Mouse (Mus musculus) effector memory CD4-positive, alpha-beta T cell, adult 7 months (primary cell): ENCODE results near the gene Ankrd28. TPM values are rescaled to one million over a fixed set of nuclear protein-coding genes. Genes with fewer than 3 reads are reported as not detected.

Experiments used
- polyA plus RNA-seq: library from polyadenylated mRNA; unstranded; fragments of 100-300 nt; shearing (Covaris generic); gene quantifications from one replicate; pipeline ENCODE4 v1.2.1, GENCODE M21; 2017

Ankrd28 gene
- polyA plus RNA-seq = 18.6 TPM

DNA sequence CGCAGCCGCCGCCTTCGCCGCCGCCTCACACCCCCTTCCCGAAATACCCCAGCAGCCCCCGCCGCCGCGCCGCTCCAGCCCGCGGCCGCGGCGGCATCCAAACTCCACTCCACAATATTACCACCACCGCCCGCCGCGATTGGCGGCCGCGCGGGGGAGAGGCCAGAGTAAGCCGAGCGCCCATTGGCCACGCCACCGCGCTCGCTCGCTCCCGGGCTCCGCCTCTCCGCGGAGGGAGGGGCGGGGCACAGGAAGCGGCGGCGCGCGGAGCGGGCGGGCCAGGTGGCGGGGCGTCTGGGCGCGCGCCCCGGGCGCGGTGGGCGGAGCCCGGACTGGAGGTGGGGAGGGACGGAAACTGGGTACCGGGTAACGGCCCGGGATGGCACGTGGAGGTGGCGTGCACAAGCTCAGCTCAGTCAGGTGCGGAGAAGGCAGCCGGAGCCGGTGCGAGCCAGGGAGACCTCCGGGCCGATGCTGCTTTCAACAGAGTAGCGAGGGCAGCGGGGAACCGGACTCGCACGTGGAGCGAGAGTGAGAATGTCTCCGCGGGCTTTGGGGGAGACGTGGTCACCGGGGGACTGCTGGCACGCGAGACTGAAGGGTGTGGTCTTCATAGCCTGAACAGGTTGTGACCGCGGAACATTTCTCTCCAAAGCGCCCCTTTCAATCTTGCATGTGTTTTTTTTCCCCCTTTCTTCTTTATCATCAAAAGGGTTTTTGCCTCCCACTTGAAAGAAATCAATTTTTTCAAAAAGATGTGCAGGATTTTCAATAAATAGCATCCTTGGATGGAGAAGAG, at the start of gene Ankrd28:
TSS of gene Ankrd28 (minus strand) at position 81 of the 799 bp plus-strand sequence.

Other genes starting within 250 kb of the Ankrd28 start
- gene Colq, start 239.3 kb downstream of the Ankrd28 start, polyA plus RNA-seq = 0.35 TPM
- not detected for gene Gm49387, start 189.8 kb downstream of the Ankrd28 start, polyA plus RNA-seq
- gene Btd, start 189.6 kb downstream of the Ankrd28 start, polyA plus RNA-seq = 14.9 TPM
- gene Hacl1, start 189.4 kb downstream of the Ankrd28 start, polyA plus RNA-seq = 10.0 TPM
- not detected for gene Galnt15, start 198.3 kb upstream of the Ankrd28 start, polyA plus RNA-seq